Mouse (Mus musculus) liver, adult 2 months (tissue): ENCODE data around the gene Dock9.

ENCODE experiments used
- CTCF ChIP-seq: fragments of 200-500 bp; IDR thresholded peaks from 2 replicates; pipeline ENCODE4 v1.5.1; 2011; ENCODE audit warnings: low read depth, low read length, control low read depth
- POLR2A ChIP-seq: fragments of 200-500 bp; IDR thresholded peaks from 2 replicates; pipeline ENCODE4 v1.6.1; 2011; ENCODE audit warnings: low read length, control low read depth; ENCODE audit not compliant: insufficient read depth; ENCODE audit errors: extremely low read depth

GRCm38 (mm10) chr14:121559026-121559425, 238.6 kb downstream of the Dock9 start:
- TF ChIP-seq CTCF (no peak), POLR2A (no peak)
